Mouse (Mus musculus): Measurements from ENCODE around the gene Snx25.
"Not testable (repeated sequence)": the region's sequence is repeated elsewhere in the genome, so short reads cannot be mapped to it uniquely, and the experiment has no call there.

The Snx25 gene

DNA sequence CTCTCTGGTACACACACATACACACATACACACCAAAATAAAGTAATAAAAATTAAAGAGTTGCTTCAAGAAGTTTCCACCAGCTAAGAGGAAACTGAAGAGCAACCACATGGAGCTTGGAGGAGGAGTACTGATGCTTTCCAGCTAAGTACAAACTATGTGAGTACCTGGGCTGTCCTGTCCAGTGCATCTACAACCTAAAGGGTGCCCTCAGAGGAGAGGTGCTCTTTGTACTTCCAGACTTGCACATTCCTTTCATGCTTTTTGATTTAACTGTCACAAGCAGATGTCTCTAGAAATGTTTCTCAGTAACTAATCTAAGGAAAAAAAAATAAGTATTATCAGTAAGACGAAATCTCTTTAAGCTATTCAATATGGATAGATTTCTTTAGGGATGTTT is 14.6 kb downstream of the Snx25 start:
- DNase-seq (ENCODE audit: low spot score in 2 of 2) = no peak

DNA sequence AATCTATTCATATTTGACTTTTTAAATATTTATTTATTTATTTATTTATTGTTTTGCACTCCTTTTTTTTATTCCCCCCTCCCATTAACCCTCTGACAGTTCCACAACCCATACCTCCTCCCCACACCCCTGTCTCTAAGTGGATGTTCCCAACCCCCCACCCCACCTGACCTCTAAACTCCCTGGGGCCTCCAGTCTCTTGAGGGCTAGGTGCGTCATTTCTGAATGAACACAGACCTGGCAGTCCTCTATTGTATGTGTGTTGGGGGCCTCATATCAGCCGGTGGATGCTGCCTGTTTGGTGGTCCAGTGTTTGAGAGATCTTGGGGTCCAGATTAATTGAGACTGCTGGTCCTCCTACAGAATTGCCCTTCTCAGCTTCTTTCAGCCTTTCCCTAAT is 16.4 kb downstream of the Snx25 start:
- DNase-seq (ENCODE audit: low spot score in 2 of 2) = not testable (repeated sequence)

DNA sequence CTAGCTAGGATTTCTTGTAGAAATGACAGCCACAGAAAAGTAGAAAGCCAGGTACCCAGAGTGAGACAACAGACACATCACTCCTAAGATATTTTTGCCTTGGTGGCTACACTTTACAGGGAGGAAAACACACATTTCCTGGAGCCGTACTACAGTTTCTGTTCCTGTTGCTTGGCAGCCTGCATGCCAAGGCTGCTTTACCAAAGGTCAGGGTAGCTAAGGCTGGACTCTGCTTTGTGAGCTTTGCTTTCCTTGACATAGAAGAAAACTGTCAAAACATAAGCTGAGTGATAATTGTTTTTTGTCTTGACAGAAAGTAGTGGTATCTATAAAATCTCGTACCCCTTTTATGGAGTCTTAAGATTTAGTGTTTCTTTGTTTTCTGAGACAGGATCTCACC is 21.5 kb downstream of the Snx25 start:
- no peak for DNase-seq (ENCODE audit: low spot score in 2 of 2)

DNA sequence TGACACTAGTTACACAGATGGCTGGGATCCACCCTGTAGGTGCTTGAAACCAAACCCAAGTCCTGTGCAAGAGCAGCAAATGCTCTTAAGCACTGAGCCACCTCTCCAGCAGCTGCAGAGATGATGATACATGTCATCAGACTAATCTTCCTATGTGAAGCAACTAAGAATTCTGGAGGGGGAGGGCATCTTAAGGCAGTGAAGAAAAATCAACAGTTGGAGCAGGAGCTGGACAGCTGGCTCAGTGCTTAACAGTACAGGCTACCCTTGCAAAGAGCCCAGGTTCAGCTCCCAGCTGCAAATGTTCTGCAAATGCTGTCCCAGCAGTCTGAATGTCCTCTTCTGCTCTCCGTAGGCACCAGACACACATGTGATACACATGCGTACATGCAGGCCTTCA is 29.5 kb downstream of the Snx25 start:
- no peak for DNase-seq (ENCODE audit: low spot score in 2 of 2)

DNA sequence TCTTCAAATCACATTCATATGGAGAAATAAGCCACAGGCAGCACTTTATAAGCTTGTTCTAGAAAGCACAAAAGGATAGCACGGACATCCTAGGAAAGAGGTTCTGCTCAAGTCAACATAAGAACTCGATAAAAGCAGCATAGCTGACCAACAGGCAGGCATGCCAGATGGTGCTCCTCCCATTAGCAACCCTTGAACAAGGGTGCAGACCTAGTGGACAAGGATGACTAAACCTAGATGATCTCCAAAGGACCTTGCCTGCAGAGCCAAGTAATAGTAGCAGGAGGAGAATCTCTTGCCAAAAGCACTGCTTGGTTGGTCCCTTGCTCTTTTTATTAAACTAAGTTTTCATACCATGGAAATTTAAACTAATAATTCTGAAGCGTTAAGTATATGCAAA is 32.8 kb downstream of the Snx25 start:
- no peak for DNase-seq (ENCODE audit: low spot score in 2 of 2)

DNA sequence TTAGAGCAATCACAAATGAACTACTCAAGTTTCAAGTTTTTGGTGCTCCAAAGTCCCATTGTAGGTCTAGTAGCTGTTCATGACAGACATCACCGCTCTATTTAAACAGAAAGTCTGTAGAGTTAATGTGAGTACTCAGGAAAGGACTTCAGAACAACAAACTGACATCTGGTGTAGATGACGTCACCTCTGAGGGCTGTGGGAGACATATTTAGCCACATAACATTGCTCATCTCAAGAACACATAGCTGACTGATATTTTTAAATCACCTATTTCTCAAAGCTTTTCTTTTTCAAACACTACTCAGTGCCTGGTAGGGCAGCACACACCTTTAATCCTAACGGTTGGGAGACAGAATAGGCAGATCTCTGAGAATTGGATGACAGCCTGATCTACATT is 34.8 kb downstream of the Snx25 start:
- DNase-seq (ENCODE audit: low spot score in 2 of 2) = peak in 1 of 2 experiments; percentile 38

DNA sequence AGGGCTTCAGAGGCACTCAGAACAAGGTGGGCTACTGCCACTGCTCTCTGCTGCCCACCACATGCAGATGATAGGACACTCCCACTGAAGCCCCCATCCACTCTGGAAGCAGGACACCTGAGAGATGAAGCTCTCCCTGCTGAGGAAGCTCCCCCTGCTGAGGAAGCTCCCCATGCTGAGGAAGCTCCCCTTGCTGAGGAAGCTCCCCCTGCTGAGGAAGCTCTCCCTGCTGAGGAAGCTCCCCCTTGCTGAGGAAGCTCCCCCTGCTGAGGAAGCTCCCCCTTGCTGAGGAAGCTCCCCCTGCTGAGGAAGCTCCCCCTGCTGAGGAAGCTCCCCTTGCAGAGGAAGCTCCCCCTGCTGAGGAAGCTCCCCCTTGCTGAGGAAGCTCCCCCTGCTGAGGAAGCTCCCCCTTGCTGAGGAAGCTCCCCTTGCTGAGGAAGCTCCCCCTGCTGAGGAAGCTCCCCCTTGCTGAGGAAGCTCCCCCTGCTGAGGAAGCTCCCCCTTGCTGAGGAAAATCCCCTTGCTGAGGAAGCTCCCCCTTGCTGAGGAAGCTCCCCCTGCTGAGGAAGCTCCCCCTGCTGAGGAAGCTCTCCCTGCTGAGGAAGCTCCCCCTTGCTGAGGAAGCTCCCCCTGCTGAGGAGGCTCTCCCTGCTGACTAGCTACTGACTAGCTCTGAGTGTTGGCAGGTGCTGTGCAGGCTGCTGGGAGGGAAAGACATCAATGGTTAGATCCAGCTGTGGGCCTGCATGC is 38.4 kb downstream of the Snx25 start:
- not testable (repeated sequence) for DNase-seq (ENCODE audit: low spot score in 2 of 2)

DNA sequence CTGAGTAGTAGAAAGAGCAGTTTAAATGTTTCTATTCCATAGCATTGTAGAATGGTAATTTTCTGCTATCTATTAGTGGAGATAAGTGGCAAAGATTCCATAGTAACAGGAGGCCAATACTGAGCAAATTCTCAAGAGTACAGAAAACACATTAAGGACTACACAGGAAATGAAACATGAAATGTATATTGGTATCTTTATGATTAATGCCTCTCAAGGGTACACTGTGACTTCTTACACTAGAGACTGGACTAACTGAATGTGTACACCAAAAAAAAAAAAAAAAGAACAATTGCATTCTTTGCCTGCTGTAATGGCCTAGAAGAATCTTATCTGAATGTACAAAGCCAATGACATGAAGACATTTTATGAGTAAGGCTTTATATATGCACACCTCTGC is 44.3 kb downstream of the Snx25 start:
- DNase-seq (ENCODE audit: low spot score in 2 of 2) = no peak

DNA sequence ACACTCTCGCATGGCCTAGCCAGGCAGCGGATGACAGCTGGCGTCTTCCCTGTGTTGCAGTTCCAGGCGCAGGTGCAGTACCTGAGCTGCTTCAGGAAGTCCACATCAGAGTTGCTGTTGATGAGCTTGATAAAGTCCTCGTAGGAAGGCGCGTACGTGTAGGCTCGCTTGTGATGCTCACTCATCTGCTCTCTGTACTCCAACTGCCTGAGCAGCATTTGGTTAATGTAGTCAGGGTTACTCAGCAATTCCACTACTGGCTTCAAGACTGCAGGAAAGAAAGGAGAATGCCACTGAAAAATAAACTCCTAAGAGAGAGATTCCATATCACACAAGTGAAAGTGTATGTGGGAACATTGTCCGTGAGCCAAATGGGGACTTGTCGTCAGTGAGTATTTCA is 48.5 kb downstream of the Snx25 start:
- DNase-seq (ENCODE audit: low spot score in 2 of 2) = no peak

DNA sequence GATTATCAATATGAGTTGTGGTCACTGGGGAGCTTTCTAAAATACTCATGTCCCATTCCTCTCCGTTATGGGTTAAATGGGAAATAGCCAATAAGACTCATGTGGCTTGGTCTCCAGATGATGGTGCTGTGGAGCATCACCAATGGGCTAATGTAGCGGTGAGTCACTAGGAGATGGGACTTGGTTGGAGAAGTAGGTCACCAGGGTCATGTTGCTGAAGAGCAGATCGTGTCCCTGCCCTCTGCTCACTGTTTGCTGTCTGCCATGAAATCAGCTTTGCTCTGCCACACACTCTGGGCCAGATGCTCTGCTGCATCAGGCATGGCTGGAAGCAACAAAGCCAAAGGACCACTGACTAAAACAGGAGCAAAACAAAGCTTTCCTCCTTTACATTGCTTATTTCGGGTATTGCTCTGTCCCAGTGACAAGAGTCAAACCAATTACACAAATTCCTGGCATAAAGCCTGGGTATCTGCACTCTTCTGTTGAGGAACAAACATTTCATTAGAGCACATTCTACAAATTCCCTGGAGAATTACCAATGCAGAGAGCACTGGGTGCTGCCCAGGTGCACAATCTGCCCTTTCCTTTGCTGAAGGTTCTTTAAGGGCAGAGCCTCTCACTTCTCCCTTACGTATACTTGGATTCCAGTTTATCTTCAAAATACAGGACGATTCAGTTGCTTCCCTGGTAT is 59.1 kb downstream of the Snx25 start:
- DNase-seq (ENCODE audit: low spot score in 2 of 2) = no peak

DNA sequence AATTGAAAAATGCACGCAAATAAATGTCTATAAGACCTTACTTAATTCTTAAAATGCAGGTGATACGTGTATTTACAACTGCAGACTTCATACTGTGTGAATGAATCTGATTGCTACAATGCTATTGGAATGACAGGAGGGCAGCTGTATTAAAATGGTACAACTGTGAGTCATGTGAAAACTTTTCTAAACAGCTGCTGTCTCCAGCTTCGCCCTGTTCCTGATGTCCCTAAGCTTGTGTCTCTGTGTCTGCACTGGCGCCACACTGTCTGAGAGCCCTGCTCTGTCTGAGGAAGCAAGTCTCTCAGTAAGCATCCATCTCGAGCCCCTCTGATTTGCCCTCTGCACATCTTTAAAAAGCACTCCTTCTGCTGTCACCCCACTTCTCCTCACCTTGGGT is 68.8 kb downstream of the Snx25 start:
- DNase-seq (ENCODE audit: low spot score in 2 of 2) = no peak

DNA sequence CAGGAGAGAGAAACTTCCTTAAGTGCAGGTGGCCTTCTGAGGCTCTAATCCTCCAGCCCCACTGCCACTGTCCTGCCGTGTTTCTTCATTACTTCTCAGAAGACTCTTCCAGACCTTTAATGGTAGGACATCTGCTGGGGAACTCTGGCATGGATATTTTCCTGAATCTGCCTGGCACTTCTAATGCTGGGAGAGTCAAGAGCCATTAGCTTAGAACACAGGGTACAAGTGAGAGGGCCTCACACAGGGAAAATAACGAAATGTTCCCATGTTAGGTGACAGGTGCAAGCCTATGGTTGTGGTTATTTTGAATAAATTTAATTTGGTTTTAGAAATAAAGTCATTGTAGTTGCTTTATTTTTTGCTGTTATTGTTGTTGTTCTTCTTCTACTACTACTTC is 70.9 kb downstream of the Snx25 start:
- DNase-seq (ENCODE audit: low spot score in 2 of 2) = no peak

DNA sequence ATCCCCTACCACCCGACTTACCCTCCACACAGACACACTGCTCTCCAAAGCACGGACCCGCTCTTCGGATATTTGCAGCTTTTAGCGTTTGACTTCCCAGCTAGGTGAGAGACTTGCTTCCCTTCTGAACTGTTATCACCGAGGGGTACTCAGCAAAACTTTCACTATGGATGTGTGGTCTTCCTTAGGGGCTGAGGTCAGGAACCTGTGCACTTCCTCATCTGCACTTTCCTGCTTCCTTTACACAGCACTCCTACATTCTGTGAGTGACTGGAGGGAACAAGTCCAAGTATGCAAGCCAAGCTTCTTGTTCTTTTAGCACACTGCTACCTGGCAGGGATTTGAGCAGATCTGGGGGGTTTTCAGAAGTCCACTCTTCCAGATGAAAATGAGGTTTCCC is 73.1 kb downstream of the Snx25 start:
- no peak for DNase-seq (ENCODE audit: low spot score in 2 of 2)

DNA sequence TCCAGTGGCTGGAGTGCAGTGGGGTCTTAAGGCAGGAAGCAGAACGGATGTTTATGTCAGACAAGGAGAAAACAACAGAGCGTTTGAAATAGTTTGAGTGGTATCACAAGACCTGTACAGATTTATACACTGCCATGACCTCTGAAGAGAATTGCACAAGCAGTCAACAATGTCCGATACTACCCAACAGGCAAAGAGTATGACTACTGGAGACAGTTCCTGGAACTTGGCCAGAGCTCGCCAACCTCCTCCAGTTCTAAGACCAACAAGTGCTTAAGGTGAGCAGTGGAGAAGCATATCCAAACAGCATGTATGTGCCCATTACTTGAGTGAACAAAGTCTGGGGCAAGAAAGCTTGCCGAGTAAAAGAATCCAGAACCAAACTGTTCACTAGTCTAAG is 76.7 kb downstream of the Snx25 start:
- DNase-seq (ENCODE audit: low spot score in 2 of 2) = no peak

DNA sequence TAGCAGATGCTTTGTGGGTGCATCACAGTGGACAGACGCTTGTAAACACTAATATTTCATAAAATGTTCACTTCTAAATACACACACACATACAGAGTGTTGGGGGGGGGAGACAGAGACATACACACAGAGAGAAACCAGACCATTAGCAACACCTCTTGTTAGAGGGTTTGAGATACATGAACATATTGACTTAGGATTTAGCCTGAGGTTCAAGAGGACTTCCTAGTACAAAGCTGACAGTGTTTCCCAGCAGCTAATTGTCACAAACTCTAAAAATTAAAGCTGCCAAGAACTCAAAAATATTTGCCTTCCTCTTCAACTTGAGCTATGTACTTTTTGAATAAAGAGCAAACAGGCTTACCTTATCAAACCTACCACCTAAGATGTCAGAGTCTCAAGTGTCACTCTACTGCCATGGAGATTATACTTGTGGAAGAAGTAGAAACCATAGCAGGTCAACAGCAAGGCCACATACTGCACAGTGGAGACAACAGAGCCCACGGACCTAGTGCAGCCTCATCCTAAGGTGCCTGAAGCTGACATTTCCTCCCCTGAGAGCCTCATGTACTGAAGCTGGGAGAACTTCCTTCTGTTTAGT is 78.3 kb downstream of the Snx25 start:
- no peak for DNase-seq (ENCODE audit: low spot score in 2 of 2)

DNA sequence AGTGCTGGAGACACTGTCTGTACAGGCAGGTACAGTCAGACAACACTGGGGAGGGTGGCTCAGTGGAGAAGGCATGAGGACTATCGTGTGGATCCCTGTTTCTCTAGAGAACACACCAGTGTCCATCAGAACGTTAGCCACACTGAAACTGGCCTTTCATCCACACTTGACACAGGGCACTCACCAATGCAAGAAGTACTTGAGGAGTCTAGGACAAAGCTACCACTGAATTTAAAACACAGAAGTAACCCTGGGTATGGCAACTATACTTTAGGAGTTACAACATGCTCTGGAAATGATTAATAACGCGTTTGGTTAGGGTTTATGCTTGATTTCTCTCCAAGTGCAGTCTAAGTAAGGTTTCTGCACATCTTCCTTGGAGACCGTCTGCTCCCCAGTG is 79.2 kb downstream of the Snx25 start:
- DNase-seq (ENCODE audit: low spot score in 2 of 2) = no peak

DNA sequence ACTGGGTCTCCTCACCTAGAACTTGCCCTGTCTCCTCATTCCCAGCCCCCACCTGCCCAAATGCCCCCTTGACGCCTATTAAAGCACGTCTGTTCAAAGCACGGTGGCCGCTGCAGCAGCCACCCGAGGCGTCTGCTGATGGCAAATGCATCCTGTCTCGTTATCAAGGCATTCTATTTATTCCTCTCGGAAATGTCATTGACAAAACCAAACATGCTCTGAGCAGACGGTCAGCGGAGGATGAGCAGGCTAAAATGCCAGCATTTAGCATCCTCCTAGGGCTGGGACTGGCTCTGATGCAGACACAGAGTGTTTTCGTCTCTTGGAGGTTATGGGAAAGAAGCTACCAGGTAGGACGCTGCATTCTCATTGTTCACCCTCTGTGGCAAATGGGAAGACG is 111.7 kb downstream of the Snx25 start:
- DNase-seq (ENCODE audit: low spot score in 2 of 2) = peak; percentile 23 to 35

DNA sequence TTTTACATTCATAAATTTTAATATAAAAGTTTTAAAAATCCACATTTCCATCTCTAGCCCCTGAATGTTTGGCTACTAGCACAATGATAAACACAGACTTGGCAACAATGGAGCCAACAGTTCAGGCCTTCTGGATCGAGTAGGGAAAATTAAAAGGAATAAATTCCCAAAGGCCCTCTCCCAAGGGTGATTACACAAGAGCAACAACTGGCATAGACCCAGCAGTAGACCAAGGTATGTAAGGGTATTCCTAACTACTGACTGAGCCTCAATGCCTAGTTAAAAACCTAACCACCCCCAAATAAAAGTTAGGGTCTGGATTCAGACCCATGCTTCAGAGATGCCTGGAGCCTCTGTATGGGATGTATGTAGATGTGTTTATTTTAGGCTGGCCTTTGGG is 112.3 kb downstream of the Snx25 start:
- no peak for DNase-seq (ENCODE audit: low spot score in 2 of 2)

DNA sequence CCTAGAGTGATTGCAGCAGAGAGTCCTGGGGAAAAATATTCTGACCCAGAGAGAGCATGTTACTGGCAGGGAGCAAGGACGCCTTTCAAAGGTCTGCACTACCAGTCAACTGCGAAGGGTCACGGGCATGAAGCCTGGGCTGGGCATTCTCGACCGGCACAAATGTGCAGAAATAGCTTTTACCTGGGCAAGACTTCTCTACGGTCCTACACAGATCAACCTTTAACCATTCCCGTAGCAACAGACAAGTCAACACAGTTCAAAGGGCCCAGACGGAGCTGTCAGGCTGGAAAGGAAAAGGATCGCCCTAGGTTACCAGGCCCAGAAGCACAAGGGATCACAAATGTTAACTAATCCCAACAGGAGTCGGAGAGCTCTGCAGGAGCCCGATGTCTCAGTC is 115.7 kb downstream of the Snx25 start:
- DNase-seq (ENCODE audit: low spot score in 2 of 2) = no peak

DNA sequence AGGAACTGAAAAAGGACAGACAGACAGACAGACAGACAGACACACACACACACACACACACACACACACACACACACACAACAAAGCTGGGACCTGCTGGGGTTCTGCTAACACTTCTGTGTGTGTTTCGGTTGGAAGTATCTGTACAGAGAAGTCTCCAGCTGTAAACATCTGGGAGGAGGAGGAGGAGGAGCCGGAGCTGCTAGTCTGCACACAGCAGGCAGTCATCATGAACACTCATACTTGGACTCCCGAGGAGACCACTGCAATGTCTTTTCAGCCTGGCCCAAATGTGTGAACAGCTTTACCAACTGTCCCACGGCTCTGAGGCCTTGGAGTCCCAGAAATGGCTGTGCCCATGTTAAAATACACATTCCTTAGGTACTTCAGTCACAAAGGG is 127.6 kb downstream of the Snx25 start:
- no peak for DNase-seq (ENCODE audit: low spot score in 2 of 2)

DNA sequence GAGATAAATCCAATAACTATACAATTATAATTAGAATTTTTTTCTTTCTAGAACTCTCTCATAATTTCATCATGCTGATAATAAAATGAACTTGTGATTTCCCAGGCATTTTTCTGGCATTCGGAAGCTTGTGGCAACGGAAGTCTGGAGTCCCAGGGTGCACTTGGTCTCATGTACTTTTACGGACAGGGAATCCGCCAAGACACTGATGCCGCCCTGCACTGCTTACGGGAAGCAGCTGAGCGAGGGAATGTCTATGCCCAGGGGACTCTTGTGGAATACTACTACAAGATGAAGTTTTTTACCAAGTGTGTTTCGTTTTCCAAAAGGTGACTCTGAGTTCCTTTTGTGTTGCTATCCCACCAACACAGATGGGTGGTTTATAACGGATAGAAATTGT is 129.2 kb downstream of the Snx25 start:
- DNase-seq (ENCODE audit: low spot score in 2 of 2) = no peak

DNA sequence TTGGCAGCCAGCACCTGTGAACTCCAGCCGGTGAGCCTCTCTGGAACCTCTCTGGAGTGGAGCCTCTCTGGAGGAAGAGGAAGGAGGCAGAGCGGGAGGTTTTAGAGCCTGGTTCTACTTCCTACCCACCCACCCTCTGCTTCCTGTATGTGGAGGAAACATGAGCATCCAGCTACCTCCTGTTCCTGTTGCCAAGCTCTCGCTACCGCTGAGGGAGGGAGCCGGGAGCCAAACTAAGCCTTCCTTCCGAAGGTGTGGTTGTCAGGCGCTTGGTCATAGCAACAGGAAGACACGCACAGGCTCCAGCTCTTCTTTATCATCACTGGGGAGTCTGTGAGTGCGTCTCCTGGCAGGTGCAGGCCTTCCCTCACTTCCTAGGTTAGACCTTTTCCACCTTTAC is 129.8 kb downstream of the Snx25 start:
- DNase-seq (ENCODE audit: low spot score in 2 of 2) = peak in 1 of 2 experiments; percentile 15

Measured in frontal cortex, postnatal 36 days (tissue).